Comparison of ENCODE assay signal across 8 mouse cellular contexts in genomic region chr11:86683395-86684125, GRCm38 (mm10). TPM values are rescaled to one million over a fixed set of nuclear protein-coding genes. Genes with fewer than 3 reads are reported as not detected.
A peak's percentile ranks its signal among the peaks of the same experiment; 100 is the strongest.
DNase-seq lines count a peak whose midpoint lies in the region; ATAC-seq lines count a peak whose summit lies in the region.

TSS of gene Vmp1 (minus strand) at chr11:86683836.
TSS of gene Ptrh2 (plus strand) at chr11:86683985.

- H3K27me3 ChIP-seq in hindbrain, embryonic 11.5 days (ENCODE audit: control insufficient read depth, insufficient read depth, low read length), result no peaks in the 10 kb centered on the region

- H3K4me2 ChIP-seq in hindbrain, embryonic 11.5 days (replicated peaks; ENCODE audit: low read depth, low read length), result peak within 1 kb of the TSS; percentile 52

- H3K27ac ChIP-seq in hindbrain, embryonic 11.5 days (ENCODE audit: low read depth, low read length), result peak within 1 kb of the TSS; percentile 80

- H3K9ac ChIP-seq in hindbrain, embryonic 11.5 days (ENCODE audit: low read depth, low read length), result peak within 1 kb of the TSS; percentile 83

- H3K36me3 ChIP-seq in hindbrain, embryonic 11.5 days (ENCODE audit: control insufficient read depth, insufficient read depth, low read length), result no peaks in the 10 kb centered on the region

- under 1% methylated on average over 56 of the region's 56 CpGs for WGBS in hindbrain, embryonic 11.5 days

- peak within 1 kb of the TSS; percentile 76 for H3K4me3 ChIP-seq in hindbrain, embryonic 11.5 days (ENCODE audit: low read depth, low read length)

- DNase-seq in Muller cell, postnatal 12 days (ENCODE audit: inconsistent ontology term), result peak; percentile 99
- DNase-seq in cerebellum, adult 9-11 months, result peak; percentile 90
- DNase-seq in frontal cortex, adult 2 months (ENCODE audit: extremely low spot score in 1 of 2, low spot score in 1 of 2), result peak; percentile 91 to 94
- DNase-seq in hindbrain, embryonic 11.5 days (ENCODE audit: low spot score), result peak; percentile 97
- DNase-seq in layer of hippocampus, postnatal 10 days (ENCODE audit: low spot score in 2 of 2), result peak; percentile 95 to 96
- DNase-seq in lung, postnatal 10 days, result peak; percentile 94
- peak; percentile 90 for DNase-seq in ovary, postnatal 36 days (ENCODE audit: low spot score)
- peak; percentile 86 for DNase-seq in thymus, postnatal 25 days

- peak; percentile 95 for ATAC-seq in hindbrain, embryonic 11.5 days (ENCODE audit: low FRiP score)

- no peaks in the 10 kb centered on the region for H3K9me3 ChIP-seq in hindbrain, embryonic 11.5 days (ENCODE audit: control insufficient read depth, low read length)

- no peaks in the 10 kb centered on the region; the same call in 1 of the 2 replicates for H3K4me1 ChIP-seq in hindbrain, embryonic 11.5 days (replicated peaks; ENCODE audit: control insufficient read depth, insufficient read depth, low read length)

RNA-seq across cellular contexts. Expression of gene Vmp1, which starts in this region (rescaled TPM):
- 80.0 and 82.5 TPM in 2 replicates for polyA plus RNA-seq in frontal cortex, adult 2 months (2012; rRNA removed)
- 97.9 and 105 TPM in 2 replicates for polyA plus RNA-seq in hindbrain, embryonic 11.5 days (2014; fragmentation: Nextera tagmentation; extraction: Ambion mirVana)
- total RNA-seq in layer of hippocampus, postnatal 10 days (2021), result 100 to 1,000 TPM; 138 to 155 TPM

RNA-seq across cellular contexts. Expression of gene Ptrh2, which starts in this region (rescaled TPM):
- 8.5 and 9.0 TPM in 2 replicates for polyA plus RNA-seq in frontal cortex, adult 2 months (2012; rRNA removed)
- polyA plus RNA-seq in hindbrain, embryonic 11.5 days (2014; fragmentation: Nextera tagmentation; extraction: Ambion mirVana), result 40.3 and 42.4 TPM in 2 replicates
- total RNA-seq in layer of hippocampus, postnatal 10 days (2021), result 10 to 100 TPM; 11.3 to 11.6 TPM

Comparison
In these comparisons a context has a peak if more than half of its experiments do, and no peak if none do; other contexts are left out.
1. Peak in every context shown above with its lines: DNase-seq, ATAC-seq, H3K4me3 ChIP-seq and H3K27ac ChIP-seq.